Mouse (Mus musculus) MEL (cell line): ENCODE measurements around the gene Gpx4. TPM values are rescaled to one million over a fixed set of nuclear protein-coding genes. Genes with fewer than 3 reads are reported as not detected.
A peak's percentile ranks its signal among the peaks of the same experiment; 100 is the strongest.

Experiments used
- DNase-seq: peaks from one replicate; pipeline ENCODE4 v3.0.0; 2011; ENCODE audit warnings: low read depth, low spot score
- H3K27ac ChIP-seq: 2 replicates; pipeline ENCODE4 v1.5.1; 2012; ENCODE audit warnings: low read depth, mild to moderate bottlenecking, control low read depth, low read length, moderate library complexity; ENCODE audit not compliant: control insufficient read depth
- H3K27me3 ChIP-seq, 2 experiments: fragments of 150-350 bp in 1 of 2; sonication (generic) in 1 of 2; 2 replicates each; pipeline ENCODE4 v1.6.1; 2012; ENCODE audit warnings: low read length in 2 of 2, mild to moderate bottlenecking in 2 of 2, improper control_type of control experiment in 1 of 2, moderate library complexity in 1 of 2; ENCODE audit not compliant: insufficient read depth in 2 of 2, control insufficient read depth in 1 of 2
- H3K36me3 ChIP-seq, 2 experiments: 2 replicates each; pipeline ENCODE4 v1.6.1; 2012 to 2014; ENCODE audit warnings: low read length in 2 of 2, improper control_type of control experiment in 1 of 2, inconsistent platforms in 1 of 2, mild to moderate bottlenecking in 1 of 2; ENCODE audit not compliant: insufficient read depth in 2 of 2, control insufficient read depth in 1 of 2
- H3K4me1 ChIP-seq, 2 experiments: fragments of 150-350 bp in 1 of 2; sonication (generic) in 1 of 2; 2 replicates each; pipeline ENCODE4 v1.6.1; 2012; ENCODE audit warnings: low read length in 2 of 2, improper control_type of control experiment in 1 of 2, mild to moderate bottlenecking in 1 of 2; ENCODE audit not compliant: insufficient read depth in 2 of 2, control insufficient read depth in 1 of 2
- H3K4me3 ChIP-seq, 2 experiments: fragments of 150-350 bp in 1 of 2; sonication (generic) in 1 of 2; 2 replicates each; pipeline ENCODE4 v1.5.1; 2012; ENCODE audit warnings: low read depth in 2 of 2, low read length in 2 of 2, mild to moderate bottlenecking in 2 of 2, moderate library complexity in 2 of 2, control low read depth in 1 of 2, improper control_type of control experiment in 1 of 2; ENCODE audit not compliant: control insufficient read depth in 1 of 2, insufficient read depth in 1 of 2
- H3K79me2 ChIP-seq: 2 replicates; pipeline ENCODE4 v1.6.1; 2012; ENCODE audit warnings: mild to moderate bottlenecking, low read length, moderate library complexity; ENCODE audit not compliant: control insufficient read depth, poor library complexity, insufficient read depth
- H3K9ac ChIP-seq: 2 replicates; pipeline ENCODE4 v1.6.1; 2012; ENCODE audit warnings: low read depth, mild to moderate bottlenecking, control low read depth, low read length, moderate library complexity; ENCODE audit not compliant: control insufficient read depth, poor library complexity, severe bottlenecking
- H3K9me3 ChIP-seq: fragments of 150-350 bp; sonication (generic); replicated peaks from 2 replicates; pipeline ENCODE4 v1.6.1; 2012; ENCODE audit warnings: mild to moderate bottlenecking, low read length, improper control_type of control experiment, moderate library complexity; ENCODE audit not compliant: insufficient read depth
- BHLHE40 ChIP-seq: IDR thresholded peaks from 2 replicates; pipeline ENCODE4 v1.6.1; 2012; ENCODE audit warnings: low read depth, mild to moderate bottlenecking, inconsistent platforms, low read length, improper control_type of control experiment, borderline replicate concordance
- CHD1 ChIP-seq: IDR thresholded peaks from 2 replicates; pipeline ENCODE4 v1.6.1; 2012; ENCODE audit warnings: low read depth, mild to moderate bottlenecking, inconsistent platforms, low read length, improper control_type of control experiment
- CTCF ChIP-seq, 3 experiments: IDR thresholded peaks in 2 of 3; conservative IDR thresholded peaks in 1 of 3; 2 replicates each; pipeline ENCODE4 v1.5.1; 2011 to 2012; ENCODE audit warnings: low read length in 3 of 3, low read depth in 2 of 3, mild to moderate bottlenecking in 2 of 3, improper control_type of control experiment in 1 of 3, inconsistent platforms in 1 of 3, mixed read lengths in 1 of 3, moderate library complexity in 1 of 3; ENCODE audit not compliant: control insufficient read depth in 1 of 3, insufficient read depth in 1 of 3, poor library complexity in 1 of 3, severe bottlenecking in 1 of 3
- E2F4 ChIP-seq: IDR thresholded peaks from 2 replicates; pipeline ENCODE4 v1.6.1; 2011; ENCODE audit warnings: low read depth, low read length, improper control_type of control experiment, borderline replicate concordance
- ELF1 ChIP-seq: IDR thresholded peaks from 2 replicates; pipeline ENCODE4 v1.6.1; 2014; ENCODE audit warnings: low read depth, mild to moderate bottlenecking, inconsistent platforms, low read length, improper control_type of control experiment, moderate library complexity
- EP300 ChIP-seq, 2 experiments: IDR thresholded peaks; 2 replicates each; pipeline ENCODE4 v1.6.1; 2011; ENCODE audit warnings: improper control_type of control experiment in 2 of 2, low read length in 2 of 2, low read depth in 1 of 2, mild to moderate bottlenecking in 1 of 2
- ETS1 ChIP-seq: IDR thresholded peaks from 2 replicates; pipeline ENCODE4 v1.6.1; 2012; ENCODE audit warnings: low read depth, mild to moderate bottlenecking, inconsistent platforms, low read length, improper control_type of control experiment, moderate library complexity
- GATA1 ChIP-seq: IDR thresholded peaks from 2 replicates; pipeline ENCODE4 v1.6.1; 2011; ENCODE audit warnings: low read depth, low read length, improper control_type of control experiment
- HCFC1 ChIP-seq: IDR thresholded peaks from 2 replicates; pipeline ENCODE4 v1.6.1; 2012; ENCODE audit warnings: low read depth, mild to moderate bottlenecking, inconsistent platforms, low read length, improper control_type of control experiment, moderate library complexity
- JUND ChIP-seq: IDR thresholded peaks from 2 replicates; pipeline ENCODE4 v1.6.1; 2011; ENCODE audit warnings: low read depth, mild to moderate bottlenecking, improper control_type of control experiment, low read length
- KAT2A ChIP-seq: conservative IDR thresholded peaks from 2 replicates; pipeline ENCODE4 v1.6.1; 2012; ENCODE audit warnings: low read depth, low read length, improper control_type of control experiment, inconsistent platforms
- MAFK ChIP-seq: IDR thresholded peaks from 2 replicates; pipeline ENCODE4 v1.6.1; 2011; ENCODE audit warnings: low read depth, mild to moderate bottlenecking, low read length, improper control_type of control experiment, borderline replicate concordance
- MAX ChIP-seq: IDR thresholded peaks from 2 replicates; pipeline ENCODE4 v1.6.1; 2011; ENCODE audit warnings: low read length, improper control_type of control experiment
- MAZ ChIP-seq: IDR thresholded peaks from 2 replicates; pipeline ENCODE4 v1.6.1; 2012; ENCODE audit warnings: low read depth, mild to moderate bottlenecking, inconsistent platforms, low read length, improper control_type of control experiment
- MEF2A ChIP-seq: IDR thresholded peaks from 2 replicates; pipeline ENCODE4 v1.6.1; 2014; ENCODE audit warnings: low read depth, mild to moderate bottlenecking, inconsistent platforms, low read length, improper control_type of control experiment; ENCODE audit not compliant: poor library complexity, insufficient replicate concordance, severe bottlenecking; ENCODE audit errors: extremely low read depth
- MXI1 ChIP-seq: IDR thresholded peaks from 2 replicates; pipeline ENCODE4 v1.6.1; 2011; ENCODE audit warnings: mild to moderate bottlenecking, low read depth, low read length, improper control_type of control experiment
- MYB ChIP-seq: IDR thresholded peaks from 2 replicates; pipeline ENCODE4 v1.6.1; 2011; ENCODE audit warnings: mild to moderate bottlenecking, low read depth, low read length, improper control_type of control experiment
- MYC ChIP-seq: IDR thresholded peaks from 2 replicates; pipeline ENCODE4 v1.6.1; 2011; ENCODE audit warnings: low read depth, mild to moderate bottlenecking, low read length, improper control_type of control experiment, moderate library complexity
- NELFE ChIP-seq: IDR thresholded peaks from 2 replicates; pipeline ENCODE4 v1.6.1; 2011; ENCODE audit warnings: low read depth, low read length, improper control_type of control experiment
- NRF1 ChIP-seq: IDR thresholded peaks from 2 replicates; pipeline ENCODE4 v1.6.1; 2014; ENCODE audit warnings: low read depth, mild to moderate bottlenecking, inconsistent platforms, low read length, improper control_type of control experiment, moderate library complexity; ENCODE audit not compliant: poor library complexity, insufficient read depth, severe bottlenecking
- POLR2A ChIP-seq, 2 experiments: IDR thresholded peaks; 2 replicates each; pipeline ENCODE4 v1.6.1; 2011 to 2012; ENCODE audit warnings: low read length in 2 of 2, mild to moderate bottlenecking in 2 of 2, control low read depth in 1 of 2, improper control_type of control experiment in 1 of 2, low read depth in 1 of 2, moderate library complexity in 1 of 2; ENCODE audit not compliant: control insufficient read depth in 1 of 2, insufficient read depth in 1 of 2, poor library complexity in 1 of 2
- POLR2AphosphoS2 ChIP-seq: IDR thresholded peaks from 2 replicates; pipeline ENCODE4 v1.6.1; 2011; ENCODE audit warnings: low read length, improper control_type of control experiment
- POLR2AphosphoS5 ChIP-seq: IDR thresholded peaks from 2 replicates; pipeline ENCODE4 v1.6.1; 2012; ENCODE audit warnings: low read depth, borderline replicate concordance, mild to moderate bottlenecking, inconsistent platforms, low read length, moderate library complexity, mixed read lengths
- RAD21 ChIP-seq: IDR thresholded peaks from 2 replicates; pipeline ENCODE4 v1.6.1; 2011; ENCODE audit warnings: mild to moderate bottlenecking, low read depth, low read length, improper control_type of control experiment
- SIN3A ChIP-seq: IDR thresholded peaks from 2 replicates; pipeline ENCODE4 v1.6.1; 2012; ENCODE audit warnings: low read length, improper control_type of control experiment, inconsistent platforms
- SMC3 ChIP-seq: IDR thresholded peaks from 2 replicates; pipeline ENCODE4 v1.6.1; 2011; ENCODE audit warnings: low read depth, low read length, improper control_type of control experiment
- TAL1 ChIP-seq: IDR thresholded peaks from 2 replicates; pipeline ENCODE4 v1.6.1; 2012; ENCODE audit warnings: mild to moderate bottlenecking, inconsistent platforms, low read length, moderate library complexity, mixed read lengths
- TBP ChIP-seq: IDR thresholded peaks from 2 replicates; pipeline ENCODE4 v1.8.0; 2011; ENCODE audit warnings: low read depth, low read length, improper control_type of control experiment
- TCF12 ChIP-seq: IDR thresholded peaks from 2 replicates; pipeline ENCODE4 v1.6.1; 2014; ENCODE audit warnings: low read depth, mild to moderate bottlenecking, inconsistent platforms, low read length, improper control_type of control experiment, moderate library complexity
- UBTF ChIP-seq: IDR thresholded peaks from 2 replicates; pipeline ENCODE4 v1.6.1; 2012; ENCODE audit warnings: low read depth, mild to moderate bottlenecking, inconsistent platforms, low read length, improper control_type of control experiment, moderate library complexity, borderline replicate concordance; ENCODE audit not compliant: insufficient read depth
- USF1 ChIP-seq: IDR thresholded peaks from 2 replicates; pipeline ENCODE4 v1.6.1; 2014; ENCODE audit warnings: low read depth, mild to moderate bottlenecking, inconsistent platforms, low read length, improper control_type of control experiment, moderate library complexity
- USF2 ChIP-seq, 2 experiments: IDR thresholded peaks; 2 replicates each; pipeline ENCODE4 v1.6.1; 2011 to 2012; ENCODE audit warnings: improper control_type of control experiment in 2 of 2, low read length in 2 of 2, borderline replicate concordance in 1 of 2, inconsistent platforms in 1 of 2, low read depth in 1 of 2, mild to moderate bottlenecking in 1 of 2; ENCODE audit not compliant: insufficient read depth in 1 of 2
- ZC3H11A ChIP-seq: IDR thresholded peaks from 2 replicates; pipeline ENCODE4 v1.6.1; 2012; ENCODE audit warnings: low read depth, mild to moderate bottlenecking, inconsistent platforms, low read length, improper control_type of control experiment
- ZKSCAN1 ChIP-seq: IDR thresholded peaks from 2 replicates; pipeline ENCODE4 v1.6.1; 2012; ENCODE audit warnings: low read depth, mild to moderate bottlenecking, inconsistent platforms, low read length, improper control_type of control experiment, moderate library complexity
- ZMIZ1 ChIP-seq: IDR thresholded peaks from 2 replicates; pipeline ENCODE4 v1.6.1; 2012; ENCODE audit warnings: low read depth, mild to moderate bottlenecking, inconsistent platforms, low read length, improper control_type of control experiment, moderate library complexity
- ZNF384 ChIP-seq: IDR thresholded peaks from 2 replicates; pipeline ENCODE4 v1.6.1; 2012; ENCODE audit warnings: low read depth, mild to moderate bottlenecking, inconsistent platforms, low read length, improper control_type of control experiment
- polyA plus RNA-seq, 2 experiments: library from polyadenylated mRNA; stranded (reverse) in 1 of 2; unstranded in 1 of 2; fragments of >175 nt in 1 of 2; fragments of >200 nt in 1 of 2; gene quantifications; 2 replicates each; pipeline versions ENCODE4 v1.2.1 to v1.2.4; 2012; ENCODE audit warnings: low replicate concordance in 2 of 2, low read depth in 1 of 2; ENCODE audit not compliant: insufficient read length in 2 of 2, insufficient read depth in 1 of 2, missing spikeins in 1 of 2
- total RNA-seq: library from RNA; depleted of rRNA; stranded (reverse); fragments of 300-350 nt; gene quantifications from 2 replicates; pipeline ENCODE4 v1.2.3, GENCODE M21; 2012

The Gpx4 gene
- total and polyA plus RNA-seq, 3 experiments, result 508 to 536 TPM; not detected in 1

DNA sequence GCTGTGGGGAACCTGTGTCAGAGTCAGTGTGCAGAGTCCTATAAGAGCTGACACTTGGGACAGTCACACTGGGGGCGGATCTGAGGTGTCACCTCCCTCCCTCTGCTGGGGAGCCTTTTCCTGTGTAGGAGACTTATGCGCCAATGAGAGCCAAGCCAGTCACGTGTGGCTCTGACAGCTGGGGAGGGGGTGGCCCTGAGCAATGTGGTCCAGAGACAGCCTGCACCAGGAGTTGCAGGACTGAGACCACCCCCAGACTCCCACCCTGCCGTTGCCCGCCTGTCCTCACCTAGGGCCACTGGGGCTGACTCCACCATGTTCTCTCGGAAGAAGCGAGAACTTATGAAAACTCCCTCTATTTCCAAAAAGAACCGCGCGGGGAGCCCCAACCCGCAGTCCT, 30.5 kb upstream of the Gpx4 start, which contains the start of gene Arhgap45:
Gene Arhgap45, plus strand, starts transcription at position 143 of the 400 bp plus-strand sequence.
- Histone ChIP-seq H3K9me3 (no peaks in the 10 kb centered on the region), H3K9ac (peak within 1 kb of the TSS; percentile 84), H3K27ac (peak within 1 kb of the TSS; percentile 80), H3K79me2 (peaks cover 12% of the 10 kb centered on the region), H3K4me1 (peaks cover 10 to 19% of the 10 kb centered on the region in 2 experiments), H3K4me3 (peak within 1 kb of the TSS; percentile 74 to 98), H3K36me3 (peaks cover 0 to 11% of the 10 kb centered on the region in 2 experiments; a peak in 3 of 4 replicates), H3K27me3 (no peaks in the 10 kb centered on the region)
- TF ChIP-seq JUND, result no peak
- TF ChIP-seq ZKSCAN1, result no peak
- peak; percentile 62; the same call in 1 of the 2 replicates for TF ChIP-seq TBP
- no peak for TF ChIP-seq EP300 (IDR thresholded peaks at IDR 0.05; ENCODE audit: low read depth in 1 of 2, low read length in 2 of 2)
- TF ChIP-seq CTCF (IDR thresholded peaks at IDR 0.05 in 2 of 3, conservative IDR thresholded peaks at IDR 0.05 in 1 of 3; ENCODE audit: control insufficient read depth in 1 of 3, insufficient read depth in 1 of 3, low read depth in 2 of 3, low read length in 3 of 3, poor library complexity in 1 of 3, severe bottlenecking in 1 of 3), result no peak
- peak; percentile 48 to 87; a peak in 3 of 4 replicates for TF ChIP-seq USF2 (IDR thresholded peaks at IDR 0.05; ENCODE audit: borderline replicate concordance in 1 of 2, insufficient read depth in 1 of 2, low read depth in 1 of 2, low read length in 2 of 2)
- TF ChIP-seq MAZ, result peak; percentile 95
- TF ChIP-seq NRF1, result no peak
- no peak for TF ChIP-seq ZNF384
- TF ChIP-seq MXI1, result peak; percentile 97
- peak; percentile 58; the same call in 1 of the 2 replicates for TF ChIP-seq ELF1
- TF ChIP-seq MYB, result no peak
- no peak for TF ChIP-seq MEF2A
- 0 out of 2 replicates have a peak, but pooled peaks have one; percentile 16 for TF ChIP-seq MAFK
- TF ChIP-seq MAX, result peak; percentile 95
- no peak for TF ChIP-seq RAD21
- peak; percentile 63; the same call in 1 of the 2 replicates for TF ChIP-seq POLR2AphosphoS2
- no peak for TF ChIP-seq ZC3H11A
- TF ChIP-seq BHLHE40, result peak; percentile 95
- TF ChIP-seq POLR2A (IDR thresholded peaks at IDR 0.05; ENCODE audit: control insufficient read depth in 1 of 2, insufficient read depth in 1 of 2, low read depth in 1 of 2, low read length in 2 of 2, poor library complexity in 1 of 2), result peak in 1 of 2 experiments; percentile 62; a peak in 1 of 4 replicates
- TF ChIP-seq HCFC1, result peak; percentile 74
- TF ChIP-seq TAL1, result no peak
- TF ChIP-seq POLR2AphosphoS5, result no peak; the same call in 1 of the 2 replicates
- TF ChIP-seq TCF12, result peak; percentile 34; the same call in 1 of the 2 replicates
- TF ChIP-seq NELFE, result peak; percentile 63
- TF ChIP-seq GATA1, result no peak
- peak; percentile 58 for TF ChIP-seq ETS1
- no peak for TF ChIP-seq E2F4
- no peak for TF ChIP-seq CHD1
- TF ChIP-seq KAT2A, result no peak; the same call in 1 of the 2 replicates
- TF ChIP-seq SMC3, result no peak
- peak; percentile 66 for TF ChIP-seq MYC
- TF ChIP-seq USF1, result peak; percentile 98
- no peak for TF ChIP-seq ZMIZ1
- TF ChIP-seq SIN3A, result peak; percentile 97
- no peak for TF ChIP-seq UBTF
- peak; percentile 93 for DNase-seq
